Mouse (Mus musculus) splenic B cell, adult 2 months (primary cell): ENCODE measurements around the gene Polr2b.

ENCODE experiments used
- DNase-seq: peaks from one replicate; pipeline ENCODE4 v3.0.0-alpha.2; 2011; ENCODE audit warnings: low read depth, low spot score
- H3K27me3 ChIP-seq: 2 replicates; pipeline ENCODE4 v1.6.1; 2012; ENCODE audit warnings: mild to moderate bottlenecking, low read length, moderate library complexity, mixed read lengths; ENCODE audit not compliant: control insufficient read depth, poor library complexity, insufficient read depth, severe bottlenecking
- H3K36me3 ChIP-seq: 2 replicates; pipeline ENCODE4 v1.6.1; 2012; ENCODE audit warnings: mild to moderate bottlenecking, low read length, moderate library complexity, mixed read lengths; ENCODE audit not compliant: control insufficient read depth, poor library complexity, insufficient read depth, severe bottlenecking

The Polr2b gene

GRCm38 (mm10) chr5:77281518-77282174, 28.3 kb upstream of the Polr2b start:
- no peak for DNase-seq
- Histone ChIP-seq H3K36me3 (peaks cover 35% of the 10 kb centered on the region), H3K27me3 (no peaks in the 10 kb centered on the region)

GRCm38 (mm10) chr5:77282242-77282641, 27.7 kb upstream of the Polr2b start:
- no peaks in the 10 kb centered on the region for H3K27me3 ChIP-seq
- H3K36me3 ChIP-seq, result peaks cover 35% of the 10 kb centered on the region
- no peak for DNase-seq

GRCm38 (mm10) chr5:77285685-77286084, 24.3 kb upstream of the Polr2b start:
- Histone ChIP-seq H3K27me3 (no peaks in the 10 kb centered on the region), H3K36me3 (peaks cover 28% of the 10 kb centered on the region)
- no peak for DNase-seq

GRCm38 (mm10) chr5:77286904-77287303, 23.0 kb upstream of the Polr2b start:
- H3K36me3 ChIP-seq, result peaks cover 17% of the 10 kb centered on the region
- no peak for DNase-seq
- no peaks in the 10 kb centered on the region for H3K27me3 ChIP-seq

- Histone ChIP-seq H3K36me3 (peaks cover 14% of the 10 kb centered on the region), H3K27me3 (no peaks in the 10 kb centered on the region)
- DNase-seq, result no peak
Measured at GRCm38 (mm10) chr5:77287901-77288300, 22.0 kb upstream of the Polr2b start.

- peaks cover 7% of the 10 kb centered on the region; the same call in 1 of the 2 replicates for H3K36me3 ChIP-seq
- peak; percentile 92 for DNase-seq
Measured at GRCm38 (mm10) chr5:77289686-77290085, 20.3 kb upstream of the Polr2b start.

GRCm38 (mm10) chr5:77290606-77291005, 19.3 kb upstream of the Polr2b start:
- Histone ChIP-seq H3K36me3 (peaks cover 6% of the 10 kb centered on the region; the same call in 1 of the 2 replicates), H3K27me3 (no peaks in the 10 kb centered on the region)
- DNase-seq, result no peak

More at GRCm38 (mm10) chr5:77289686-77290085, 20.3 kb upstream of the Polr2b start:
- H3K27me3 ChIP-seq, result no peaks in the 10 kb centered on the region

GRCm38 (mm10) chr5:77292803-77293522, 17.0 kb upstream of the Polr2b start:
- H3K27me3 ChIP-seq, result no peaks in the 10 kb centered on the region
- peaks cover 6% of the 10 kb centered on the region for H3K36me3 ChIP-seq
- peak; percentile 58 for DNase-seq

GRCm38 (mm10) chr5:77299486-77299885, 10.5 kb upstream of the Polr2b start:
- no peak for DNase-seq
- H3K27me3 ChIP-seq, result no peaks in the 10 kb centered on the region
- H3K36me3 ChIP-seq, result peaks cover 15% of the 10 kb centered on the region

GRCm38 (mm10) chr5:77301296-77301903, 8.5 kb upstream of the Polr2b start:
- DNase-seq, result no peak
- Histone ChIP-seq H3K36me3 (peaks cover 18% of the 10 kb centered on the region), H3K27me3 (no peaks in the 10 kb centered on the region)

GRCm38 (mm10) chr5:77307821-77308553, 2.0 kb upstream of the Polr2b start:
- DNase-seq, result no peak
- Histone ChIP-seq H3K27me3 (no peaks in the 10 kb centered on the region), H3K36me3 (peaks cover 7% of the 10 kb centered on the region)

GRCm38 (mm10) chr5:77309051-77309906, 668 bp upstream of the Polr2b start:
- H3K27me3 ChIP-seq, result no peaks in the 10 kb centered on the region

GRCm38 (mm10) chr5:77314206-77314605, 4.3 kb downstream of the Polr2b start:
- peaks cover 10% of the 10 kb centered on the region; the same call in 1 of the 2 replicates for H3K36me3 ChIP-seq
- no peaks in the 10 kb centered on the region for H3K27me3 ChIP-seq
- DNase-seq, result no peak

More at GRCm38 (mm10) chr5:77309051-77309906, 668 bp upstream of the Polr2b start:
- DNase-seq, result peak; percentile 55
- H3K36me3 ChIP-seq, result peaks cover 9% of the 10 kb centered on the region

GRCm38 (mm10) chr5:77314986-77315385, 5.0 kb downstream of the Polr2b start:
- DNase-seq, result no peak
- peaks cover 13% of the 10 kb centered on the region; the same call in 1 of the 2 replicates for H3K36me3 ChIP-seq
- no peaks in the 10 kb centered on the region for H3K27me3 ChIP-seq
